Mouse (Mus musculus) kidney, adult 2 months (tissue): ENCODE data around the gene P3h4.

Experiments
- CTCF ChIP-seq: fragments of 200-500 bp; conservative IDR thresholded peaks from 2 replicates; pipeline ENCODE4 v1.5.1; 2011; ENCODE audit warnings: low read depth, mild to moderate bottlenecking, control low read depth, low read length, moderate library complexity, mixed read lengths; ENCODE audit not compliant: insufficient read depth, insufficient read length
- POLR2A ChIP-seq: fragments of 200-500 bp; IDR thresholded peaks from one replicate; pipeline ENCODE4 v1.6.1; 2011; ENCODE audit warnings: low read depth, low read length, control low read depth

DNA sequence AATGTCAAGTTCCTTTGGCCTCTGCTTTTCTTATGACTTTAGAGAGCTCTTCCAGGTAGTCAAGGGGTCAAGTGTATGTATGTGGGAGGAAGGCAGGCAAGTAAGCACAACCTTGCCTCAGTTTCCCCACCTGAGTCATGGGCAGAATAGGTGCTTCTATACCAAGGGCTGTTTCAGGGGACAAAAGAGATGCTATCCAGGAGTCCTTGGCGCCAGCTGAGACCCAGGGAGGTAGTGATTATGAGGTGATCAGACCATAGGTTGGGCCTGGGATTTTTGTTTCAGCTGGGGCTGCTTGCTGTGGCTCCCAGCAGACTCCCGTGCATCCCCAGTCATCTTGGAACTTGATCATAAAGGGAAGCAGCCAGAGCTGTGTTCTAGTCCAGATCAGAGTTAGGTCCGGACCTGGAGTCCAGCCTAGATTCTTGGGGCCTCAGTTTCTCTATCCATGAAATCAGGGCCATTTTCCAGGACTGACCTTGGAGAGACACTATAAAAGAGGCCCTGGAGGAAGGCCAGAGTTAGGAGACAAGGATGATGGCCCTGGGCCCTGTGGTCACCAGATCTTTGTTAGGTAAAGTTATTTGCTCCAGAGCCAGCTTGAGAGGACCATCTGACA lies 10.1 kb downstream of the P3h4 start:
- no peak for TF ChIP-seq CTCF
- no peak for TF ChIP-seq POLR2A
